Mouse (Mus musculus) skeletal muscle tissue, adult 2 months (tissue): ENCODE measurements around the gene Gm15557.

Source experiments
- DNase-seq: peaks from one replicate; pipeline ENCODE4 v3.0.0-alpha.2; 2012; ENCODE audit warnings: low read depth, low spot score

Gene Gm15557

GRCm38 (mm10) chr2:155949362-155949761, 8.8 kb downstream of the Gm15557 start:
- no peak for DNase-seq

GRCm38 (mm10) chr2:155952006-155952405, 11.5 kb downstream of the Gm15557 start:
- DNase-seq: no peak

- DNase-seq: peak; percentile 88
Measured at GRCm38 (mm10) chr2:155956134-155957059, 15.9 kb downstream of the Gm15557 start, which contains the start of gene Cep250. Cep250 (plus strand) TSS chr2:155956458.

GRCm38 (mm10) chr2:155959981-155960380, 19.5 kb downstream of the Gm15557 start:
- no peak for DNase-seq

GRCm38 (mm10) chr2:155961862-155962261, 21.3 kb downstream of the Gm15557 start:
- DNase-seq: no peak

GRCm38 (mm10) chr2:155962991-155963390, 22.5 kb downstream of the Gm15557 start:
- DNase-seq: no peak

- DNase-seq: no peak
Measured at GRCm38 (mm10) chr2:155973348-155973747, 32.8 kb downstream of the Gm15557 start.

- DNase-seq: no peak
Measured at GRCm38 (mm10) chr2:155974087-155974731, 33.7 kb downstream of the Gm15557 start.

- peak; percentile 37 for DNase-seq
Measured at GRCm38 (mm10) chr2:155979328-155979991, 38.9 kb downstream of the Gm15557 start.

GRCm38 (mm10) chr2:155985776-155986175, 45.2 kb downstream of the Gm15557 start:
- no peak for DNase-seq

- no peak for DNase-seq
Measured at GRCm38 (mm10) chr2:155987131-155987530, 46.6 kb downstream of the Gm15557 start.

GRCm38 (mm10) chr2:155989085-155989484, 48.6 kb downstream of the Gm15557 start:
- DNase-seq: no peak

GRCm38 (mm10) chr2:155991151-155991550, 50.6 kb downstream of the Gm15557 start:
- no peak for DNase-seq

- DNase-seq: peak; percentile 87
Measured at GRCm38 (mm10) chr2:155991863-155992321, 51.4 kb downstream of the Gm15557 start.
